Mouse (Mus musculus): ENCODE measurements around the gene Mylk4. TPM values are rescaled to one million over a fixed set of nuclear protein-coding genes. Genes with fewer than 3 reads are reported as not detected.

The Mylk4 gene
- polyA plus RNA-seq (2017; shearing (Covaris generic)) = not detected

DNA sequence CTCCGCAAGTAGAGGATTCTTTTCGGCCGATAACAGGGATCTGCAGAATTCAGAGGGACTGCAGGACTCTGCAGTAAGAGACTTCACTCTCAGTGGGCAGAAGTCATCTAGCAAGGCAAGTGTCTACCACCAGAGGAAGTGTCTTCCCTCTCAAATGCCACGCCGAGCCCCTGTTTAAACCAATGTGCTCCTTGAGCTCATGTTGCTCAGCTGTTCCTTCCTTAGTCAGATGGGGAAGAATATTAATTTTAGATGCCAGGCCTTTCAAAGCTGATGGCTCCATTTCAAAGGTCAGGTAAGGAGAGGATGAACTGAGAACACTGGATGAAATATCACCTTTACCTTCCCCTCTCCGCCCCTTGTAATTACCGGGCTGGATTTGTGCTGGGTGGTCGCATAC lies at the start of gene Mylk4:
Gene Mylk4 (minus strand): TSS at position 139 of the 400 bp plus-strand sequence.

DNA sequence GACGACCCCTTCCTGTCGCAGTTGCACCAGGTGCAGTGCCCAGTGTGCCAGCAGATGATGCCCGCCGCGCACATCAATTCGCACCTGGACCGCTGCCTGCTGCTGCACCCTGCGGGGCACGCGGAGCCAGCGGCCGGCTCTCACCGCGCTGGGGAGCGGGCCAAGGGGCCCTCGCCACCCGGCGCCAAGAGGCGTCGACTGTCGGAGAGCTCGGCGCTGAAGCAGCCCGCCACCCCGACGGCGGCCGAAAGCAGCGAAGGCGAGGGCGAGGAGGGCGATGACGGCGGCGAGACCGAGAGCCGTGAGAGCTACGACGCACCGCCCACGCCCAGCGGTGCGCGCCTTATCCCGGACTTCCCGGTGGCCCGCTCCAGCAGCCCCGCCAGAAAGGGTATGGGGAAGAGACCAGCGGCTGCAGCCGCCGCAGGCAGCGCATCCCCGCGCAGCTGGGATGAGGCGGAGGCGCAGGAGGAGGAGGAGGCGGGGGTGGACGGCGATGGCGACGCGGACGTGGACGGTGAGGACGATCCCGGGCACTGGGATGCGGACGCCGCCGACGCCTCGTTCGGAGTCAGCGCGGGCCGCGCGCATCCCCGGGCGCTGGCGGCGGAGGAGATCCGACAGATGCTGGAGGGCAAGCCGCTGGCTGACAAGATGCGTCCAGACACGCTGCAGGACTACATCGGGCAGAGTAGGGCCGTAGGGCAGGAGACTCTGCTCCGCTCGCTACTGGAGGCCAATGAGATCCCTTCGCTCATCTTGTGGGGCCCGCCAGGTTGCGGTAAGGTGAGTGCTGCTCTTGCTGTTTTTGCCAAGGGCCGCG lies 18.7 kb upstream of the Mylk4 start, which contains the start of gene D930007J09Rik:
Gene D930007J09Rik (minus strand): TSS at position 591 of the 823 bp plus-strand sequence.

DNA sequence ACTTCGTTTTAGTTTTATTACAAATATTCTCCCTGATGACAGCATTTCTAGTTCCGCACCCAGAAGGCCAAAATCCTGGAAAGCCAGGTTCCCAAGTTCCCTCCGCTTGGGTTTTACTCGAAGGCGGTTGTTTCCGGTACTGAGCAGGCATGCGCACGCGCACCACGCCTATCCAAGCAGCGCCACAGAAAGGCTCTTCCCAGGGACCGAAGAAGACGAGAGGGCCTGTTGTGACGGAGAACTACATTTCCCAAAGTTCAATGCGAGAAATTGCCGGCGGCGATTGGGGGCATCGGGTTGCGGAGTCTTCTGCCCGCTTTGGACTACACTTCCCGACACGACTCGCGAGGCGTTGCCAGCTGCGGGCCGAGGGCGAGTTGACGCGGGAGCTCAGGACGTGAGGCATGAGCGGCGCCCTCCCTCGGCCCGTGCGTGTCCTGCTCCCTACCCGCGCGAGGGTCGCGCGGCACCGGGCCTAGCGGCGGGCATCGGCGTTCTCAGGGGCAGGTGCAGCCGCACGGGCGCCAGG lies 18.0 kb upstream of the Mylk4 start, which contains the start of gene Wrnip1:
Gene Wrnip1 (plus strand): TSS at position 346 of the 529 bp plus-strand sequence.

Other genes starting within 250 kb of the Mylk4 start
- gene Wrnip1, start 18.1 kb upstream of the Mylk4 start, polyA plus RNA-seq (2017; shearing (Covaris generic)) = 69.0 TPM
- gene D930007J09Rik, start 18.9 kb upstream of the Mylk4 start, polyA plus RNA-seq (2017; shearing (Covaris generic)) = not detected
- gene Serpinb1a, start 67.2 kb upstream of the Mylk4 start, polyA plus RNA-seq (2017; shearing (Covaris generic)) = 33.2 TPM
- not detected for gene Serpinb1c, start 114.3 kb upstream of the Mylk4 start, polyA plus RNA-seq (2017; shearing (Covaris generic))
- gene Serpinb6b, start 181.3 kb upstream of the Mylk4 start, polyA plus RNA-seq (2017; shearing (Covaris generic)) = 114 TPM
- gene Serpinb9, start 219.3 kb upstream of the Mylk4 start, polyA plus RNA-seq (2017; shearing (Covaris generic)) = 312 TPM
- 0.62 TPM for gene Serpinb9b, start 243.5 kb upstream of the Mylk4 start, polyA plus RNA-seq (2017; shearing (Covaris generic))